Comparison of ENCODE assay signal across 8 mouse cellular contexts in genomic region chr4:130341691-130342090, GRCm38 (mm10). TPM values are rescaled to one million over a fixed set of nuclear protein-coding genes. Genes with fewer than 3 reads are reported as not detected.
A peak's percentile ranks its signal among the peaks of the same experiment; 100 is the strongest.
DNase-seq lines count a peak whose midpoint lies in the region; TF ChIP-seq lines count a peak whose summit lies in the region.
"Had no signal": no experiment of that assay in that cellular context is flagged by ENCODE, and none has a peak within 500 bp of the region (broad histone marks: within the 10 kb centered on the region; RNA-seq: fewer than 3 reads in every experiment).

No protein-coding gene starts in this region.

- peak; percentile 21 for DNase-seq in right cerebral cortex, adult 18-20 months
- DNase-seq in right cerebral cortex, postnatal 14 days: no peak
- DNase-seq in adrenal gland, adult (ENCODE audit: inconsistent age in 2 of 2, low spot score in 1 of 2): peak; percentile 50 to 77
- DNase-seq in cerebellum, postnatal 36 days: peak; percentile 52 to 57
- peak; percentile 70 for DNase-seq in heart, postnatal 4 days
- DNase-seq in liver, adult 2 months (ENCODE audit: extremely low read depth, low read depth, low spot score): peak; percentile 53
- DNase-seq in retina, embryonic 14.5 days (ENCODE audit: low spot score): peak; percentile 86

- no peaks in the 10 kb centered on the region for H3K27me3 ChIP-seq in liver, adult 2 months (ENCODE audit: control insufficient read depth, insufficient read depth, low read length)
- H3K27me3 ChIP-seq: neural tube, embryonic 12.5 days had no signal

- TF ChIP-seq CTCF in liver, adult 2 months (IDR thresholded peaks at IDR 0.05; ENCODE audit: low read depth, low read length): no peak

- H3K9ac ChIP-seq in liver, adult 2 months (ENCODE audit: low read depth, low read length): no peak overlapping the region
- H3K9ac ChIP-seq: neural tube, embryonic 12.5 days had no signal

- peaks cover 14% of the 10 kb centered on the region; the same call in 1 of the 2 replicates for H3K36me3 ChIP-seq in liver, adult 2 months (ENCODE audit: control insufficient read depth, insufficient read depth, low read length)

- H3K4me3 ChIP-seq in liver, adult 2 months (ENCODE audit: insufficient read depth, low read depth, low read length): no peak overlapping the region
- H3K4me3 ChIP-seq: neural tube, embryonic 12.5 days had no signal

- no peaks in the 10 kb centered on the region; the same call in 1 of the 2 replicates for H3K79me2 ChIP-seq in liver, adult 2 months (ENCODE audit: control insufficient read depth, insufficient read depth, low read length)

- TF ChIP-seq POLR2A in liver, adult 2 months (IDR thresholded peaks at IDR 0.05; ENCODE audit: extremely low read depth, insufficient read depth, low read length): no peak

- H3K27ac ChIP-seq in liver, adult 2 months (replicated peaks; ENCODE audit: insufficient read depth, low read depth, low read length): no peak overlapping the region
- H3K27ac ChIP-seq: neural tube, embryonic 12.5 days had no signal

- 21% methylated on average over 4 of the region's 4 CpGs for WGBS in liver, adult 2 months

- H3K4me1 ChIP-seq in liver, adult 2 months (ENCODE audit: control insufficient read depth, insufficient read depth, low read length): no peaks in the 10 kb centered on the region
- H3K4me1 ChIP-seq: neural tube, embryonic 12.5 days had no signal

RNA-seq across cellular contexts. Expression of gene Zcchc17, which starts 18.1 kb away (rescaled TPM):
- total RNA-seq in heart, postnatal 4 days (2021): 10 to 100 TPM; 23.1 to 24.3 TPM
- total RNA-seq in liver, adult 2 months (2014; rRNA removed): 9.5 and 10.0 TPM in 2 replicates
- polyA plus RNA-seq in liver, adult 2 months (2012; rRNA removed): 15.6 and 16.7 TPM in 2 replicates

RNA-seq across cellular contexts. Expression of gene Snrnp40, which starts 18.2 kb away (rescaled TPM):
- 10 to 100 TPM; 39.0 to 40.0 TPM for total RNA-seq in heart, postnatal 4 days (2021)
- 10.8 and 11.5 TPM in 2 replicates for total RNA-seq in liver, adult 2 months (2014; rRNA removed)
- polyA plus RNA-seq in liver, adult 2 months (2012; rRNA removed): 9.1 and 10.5 TPM in 2 replicates

RNA-seq across cellular contexts. Expression of gene Gm10570, which starts 33.2 kb away (rescaled TPM):
- total RNA-seq in heart, postnatal 4 days (2021): under 1 TPM; 0.59 to 0.60 TPM
- total RNA-seq in liver, adult 2 months (2014; rRNA removed): not detected in 2 replicates
- polyA plus RNA-seq in liver, adult 2 months (2012; rRNA removed): not detected in 2 replicates
- polyA plus RNA-seq: neural tube, embryonic 12.5 days had no signal

RNA-seq across cellular contexts. Expression of gene Fabp3, which starts 33.3 kb away (rescaled TPM):
- total RNA-seq in heart, postnatal 4 days (2021): 1,000 to 10,000 TPM; 6,197 to 6,868 TPM
- total RNA-seq in liver, adult 2 months (2014; rRNA removed): 0.34 and 4.2 TPM in 2 replicates
- 0.19 TPM in 1 of 2 replicates, not detected in the other for polyA plus RNA-seq in liver, adult 2 months (2012; rRNA removed)
